Mouse (Mus musculus): ENCODE data around the gene Ms4a13.
"Not testable (repeated sequence)": the region's sequence is repeated elsewhere in the genome, so short reads cannot be mapped to it uniquely, and the experiment has no call there.

Gene Ms4a13

DNA sequence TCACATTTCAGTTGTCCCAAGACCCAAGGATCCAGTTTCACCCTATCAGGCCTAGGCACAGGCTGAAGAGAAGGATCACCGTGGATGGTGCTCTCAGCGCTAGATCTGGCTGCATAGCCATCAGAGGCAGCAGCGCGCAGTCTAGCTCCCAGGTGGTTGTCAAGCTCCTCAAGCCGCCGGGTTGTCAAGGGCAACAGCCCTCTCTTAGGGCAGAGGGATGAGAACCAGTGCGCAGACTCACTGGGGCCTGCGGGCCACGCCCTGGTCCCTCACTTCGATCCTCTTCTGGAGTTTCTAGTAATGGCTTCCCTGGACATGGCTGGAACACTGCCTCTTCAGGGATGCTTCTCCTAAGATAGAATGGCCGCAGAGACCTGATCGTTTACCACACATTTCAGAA, at the start of gene Ms4a13:
Ms4a13 (minus strand) TSS at position 192 of the 400 bp plus-strand sequence.
- no peak for DNase-seq (ENCODE audit: low spot score)

DNA sequence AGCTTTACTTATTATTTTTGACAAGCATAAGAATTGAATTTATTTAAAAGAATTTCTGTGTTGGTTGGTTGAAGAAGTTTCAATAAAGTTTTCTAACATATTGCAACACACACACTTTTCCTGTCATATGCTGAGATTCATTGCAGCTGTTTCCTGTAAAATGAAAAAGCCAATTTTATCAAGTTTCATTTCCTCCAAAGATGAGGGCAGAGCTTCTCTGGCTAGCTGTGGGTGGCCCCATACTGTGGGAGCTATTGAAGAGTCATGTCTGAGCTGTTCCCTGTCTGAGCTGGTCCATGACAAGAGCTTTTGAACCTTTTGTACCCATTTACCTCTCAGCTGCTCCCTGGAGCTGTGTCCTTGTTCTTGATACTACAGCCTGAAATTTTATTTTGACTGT, 47.7 kb upstream of the Ms4a13 start:
- DNase-seq (ENCODE audit: low spot score): no peak

GRCm38 (mm10) chr19:11242560-11242959, 46.0 kb upstream of the Ms4a13 start:
- DNase-seq (ENCODE audit: low spot score): no peak

- no peak for DNase-seq (ENCODE audit: low spot score)
Measured at GRCm38 (mm10) chr19:11235820-11236219, 39.3 kb upstream of the Ms4a13 start.

GRCm38 (mm10) chr19:11234921-11235735, 38.6 kb upstream of the Ms4a13 start:
- DNase-seq (ENCODE audit: low spot score): no peak

DNA sequence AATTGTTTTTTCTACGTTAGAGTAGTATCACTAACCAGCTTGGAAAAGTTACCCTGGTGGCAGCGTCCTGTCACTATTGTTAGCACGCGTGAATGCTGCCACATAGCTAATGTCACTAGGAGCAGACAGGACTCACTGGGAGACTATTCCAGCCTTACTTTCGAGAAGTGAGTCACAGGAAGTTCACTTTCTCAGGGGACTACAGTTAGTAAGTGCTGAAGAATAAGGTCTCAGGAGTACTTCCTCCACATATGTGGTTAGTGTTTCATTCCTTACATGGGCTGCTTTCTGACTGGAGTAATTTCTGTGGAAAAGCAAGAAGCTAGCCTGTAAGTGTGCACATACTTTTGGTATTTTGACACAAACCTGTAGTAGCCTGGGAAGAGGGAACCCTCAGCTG, 37.7 kb upstream of the Ms4a13 start:
- DNase-seq (ENCODE audit: low spot score): no peak

- no peak for DNase-seq (ENCODE audit: low spot score)
Measured at GRCm38 (mm10) chr19:11232348-11232747, 35.8 kb upstream of the Ms4a13 start, which contains the start of gene Ms4a12. Ms4a12 (minus strand) TSS chr19:11232448.

GRCm38 (mm10) chr19:11192552-11192951, 4.0 kb downstream of the Ms4a13 start:
- no peak for DNase-seq (ENCODE audit: low spot score)

- DNase-seq (ENCODE audit: low spot score): no peak
Measured at GRCm38 (mm10) chr19:11184121-11184520, 12.4 kb downstream of the Ms4a13 start.

GRCm38 (mm10) chr19:11177464-11177863, 19.1 kb downstream of the Ms4a13 start:
- DNase-seq (ENCODE audit: low spot score): no peak

- no peak for DNase-seq (ENCODE audit: low spot score)
Measured at GRCm38 (mm10) chr19:11165172-11165571, 31.4 kb downstream of the Ms4a13 start, which contains the start of gene 1700025F22Rik. 1700025F22Rik (minus strand) TSS chr19:11165320.

DNA sequence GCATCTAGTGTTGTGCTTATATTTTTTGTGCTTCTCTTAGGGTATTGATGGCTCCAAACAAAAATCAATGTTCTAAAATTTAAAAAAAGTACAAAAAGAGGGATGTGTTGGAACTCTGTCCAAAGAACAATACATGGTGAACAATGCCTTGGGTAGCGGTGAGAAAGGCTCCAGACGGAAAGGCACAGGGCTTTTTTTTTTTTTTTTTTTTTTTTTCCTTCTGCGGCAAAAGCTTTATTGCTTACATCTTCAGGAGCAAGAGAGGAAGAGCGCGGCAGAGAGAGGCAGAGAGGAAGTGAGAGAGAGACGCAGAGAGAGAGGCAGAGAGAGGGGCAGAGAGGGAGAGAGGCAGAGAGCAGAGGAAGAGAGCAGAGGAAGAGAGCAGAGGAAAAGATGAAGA, 38.6 kb downstream of the Ms4a13 start:
- DNase-seq (ENCODE audit: low spot score): not testable (repeated sequence)

- no peak for DNase-seq (ENCODE audit: low spot score)
Measured at GRCm38 (mm10) chr19:11135336-11135735, 61.2 kb downstream of the Ms4a13 start.

GRCm38 (mm10) chr19:11134852-11135251, 61.7 kb downstream of the Ms4a13 start:
- no peak for DNase-seq (ENCODE audit: low spot score)

GRCm38 (mm10) chr19:11130776-11131175, 65.8 kb downstream of the Ms4a13 start, which contains the start of gene 1700017D01Rik:
1700017D01Rik (minus strand) TSS chr19:11130876.
- DNase-seq (ENCODE audit: low spot score): not testable (repeated sequence)

DNA sequence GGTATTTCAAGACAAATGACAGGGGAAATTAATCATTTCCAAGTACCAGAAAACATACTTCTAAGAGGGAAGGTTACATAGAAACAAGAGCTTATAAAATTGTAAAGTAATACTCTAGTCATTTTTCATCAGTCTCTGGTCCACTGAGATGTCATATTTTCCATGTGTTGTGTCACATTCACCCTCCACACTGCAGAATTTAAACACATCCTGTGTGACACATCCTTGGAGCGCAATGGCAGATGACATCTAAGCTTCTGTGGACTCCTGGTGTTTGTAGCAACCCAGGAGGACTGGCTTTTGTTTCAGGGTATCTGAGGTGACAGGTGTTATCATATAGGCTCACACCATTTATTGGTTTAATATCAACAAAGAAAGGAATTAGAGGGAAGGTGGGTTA, 66.8 kb downstream of the Ms4a13 start:
- DNase-seq (ENCODE audit: low spot score): no peak

DNA sequence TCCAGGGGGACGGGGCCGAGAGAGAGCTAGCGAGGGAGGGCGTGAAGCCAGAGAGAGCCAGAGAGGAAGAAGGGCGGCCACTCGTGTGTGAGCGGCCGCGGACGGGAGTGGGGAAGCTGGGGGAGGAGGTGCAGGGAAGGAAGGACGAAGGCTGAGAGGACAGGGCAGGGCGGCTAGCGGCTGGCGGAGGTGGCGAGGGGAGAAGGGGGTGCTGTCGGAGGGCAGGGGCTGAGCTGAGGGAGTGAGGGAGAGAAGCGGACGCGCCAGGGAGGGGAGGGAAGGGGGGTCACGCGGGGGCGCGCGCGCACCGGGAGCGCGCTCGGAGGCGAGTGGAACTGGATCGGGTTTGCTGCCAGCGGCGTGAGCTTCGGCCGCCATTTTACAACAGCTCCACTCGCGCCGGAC, 75.5 kb downstream of the Ms4a13 start:
- not testable (repeated sequence) for DNase-seq (ENCODE audit: low spot score)
